ENCODE assay signal across 11 mouse cellular contexts in the genomic region with DNA sequence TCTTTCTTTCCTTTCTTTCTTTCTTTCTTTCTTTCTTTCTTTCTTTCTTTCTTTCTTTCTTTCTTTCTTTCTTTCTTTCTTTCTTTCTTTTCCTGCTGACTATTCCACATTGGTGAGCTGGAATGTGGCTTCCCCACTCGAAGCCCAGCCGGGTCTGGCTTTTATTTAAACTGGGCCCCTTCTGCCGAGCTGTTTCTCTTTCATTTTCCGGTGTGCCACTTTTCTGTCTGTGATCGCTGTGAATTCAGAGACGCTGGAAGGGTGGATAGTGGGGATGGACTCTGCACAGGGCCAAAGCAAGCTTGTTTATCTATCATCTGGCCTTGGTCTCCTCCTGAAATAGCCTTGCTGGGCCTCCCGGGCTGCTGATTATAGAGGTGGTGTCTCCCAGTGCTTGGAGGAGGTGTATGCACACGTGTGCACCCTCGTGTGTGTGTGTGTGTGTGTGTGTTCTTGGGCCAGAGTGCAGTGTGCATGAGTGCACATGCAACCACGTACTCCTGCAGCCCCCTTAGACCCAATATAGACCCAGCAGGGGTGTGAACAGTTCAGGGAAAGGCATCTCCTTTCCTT. TPM values are rescaled to one million over a fixed set of nuclear protein-coding genes. Genes with fewer than 3 reads are reported as not detected.
DNase-seq lines count a peak whose midpoint lies in the region; ATAC-seq lines count a peak whose summit lies in the region.
"Had no signal": no experiment of that assay in that cellular context is flagged by ENCODE, and none has a peak within 500 bp of the region (broad histone marks: within the 10 kb centered on the region; RNA-seq: fewer than 3 reads in every experiment).

No protein-coding gene starts in this region.

- no peak for DNase-seq in kidney, postnatal 10 days
- peak; percentile 75 for DNase-seq in adrenal gland, postnatal 14 days
- peak; percentile 24 for DNase-seq in embryonic facial prominence, embryonic 14.5 days (ENCODE audit: low spot score)
- DNase-seq in spleen, postnatal 36 days (ENCODE audit: low spot score in 2 of 2), result no peak
- no peak for DNase-seq in urinary bladder, postnatal 36 days (ENCODE audit: low spot score in 2 of 2)
- DNase-seq in layer of hippocampus, postnatal 36 days, result no peak
- DNase-seq: cerebellum, adult 18-20 months; right cerebral cortex, adult 18-20 months had no signal

- peak overlapping the region; percentile 28 for H3K4me3 ChIP-seq in kidney, embryonic 16.5 days (ENCODE audit: low read length)
- peak overlapping the region; percentile 45 for H3K4me3 ChIP-seq in embryonic facial prominence, embryonic 14.5 days (ENCODE audit: low read depth, low read length)
- H3K4me3 ChIP-seq in liver, embryonic 15.5 days (replicated peaks), result no peak overlapping the region

- H3K27ac ChIP-seq in kidney, embryonic 16.5 days (ENCODE audit: low read length), result no peak overlapping the region
- H3K27ac ChIP-seq in embryonic facial prominence, embryonic 14.5 days (replicated peaks; ENCODE audit: low read depth, low read length), result peak overlapping the region; percentile 87
- 0 out of 2 replicates have a peak overlapping the region, but pooled peaks have one; percentile 1 for H3K27ac ChIP-seq in liver, embryonic 15.5 days (replicated peaks)
- H3K27ac ChIP-seq: forebrain, embryonic 15.5 days had no signal

- H3K9ac ChIP-seq in kidney, embryonic 16.5 days (replicated peaks; ENCODE audit: low read length), result peak overlapping the region; percentile 50
- H3K9ac ChIP-seq in embryonic facial prominence, embryonic 14.5 days (ENCODE audit: low read depth, low read length), result peak overlapping the region; percentile 60
- H3K9ac ChIP-seq in liver, embryonic 15.5 days, result no peak overlapping the region

- no peaks in the 10 kb centered on the region for H3K36me3 ChIP-seq in kidney, embryonic 16.5 days (ENCODE audit: insufficient read depth, low read length)
- H3K36me3 ChIP-seq in embryonic facial prominence, embryonic 14.5 days (ENCODE audit: control insufficient read depth, insufficient read depth, low read length), result no peaks in the 10 kb centered on the region
- no peaks in the 10 kb centered on the region for H3K36me3 ChIP-seq in liver, embryonic 15.5 days (replicated peaks)
- H3K36me3 ChIP-seq: forebrain, embryonic 15.5 days had no signal

- peak overlapping the region; percentile 55 for H3K4me2 ChIP-seq in kidney, embryonic 16.5 days (replicated peaks; ENCODE audit: low read depth, low read length)
- peak overlapping the region; percentile 71 for H3K4me2 ChIP-seq in embryonic facial prominence, embryonic 14.5 days (ENCODE audit: low read depth, low read length)
- peak overlapping the region; percentile 18 for H3K4me2 ChIP-seq in liver, embryonic 15.5 days

- no peaks in the 10 kb centered on the region for H3K27me3 ChIP-seq in kidney, embryonic 16.5 days (ENCODE audit: insufficient read depth, low read length)
- no peaks in the 10 kb centered on the region for H3K27me3 ChIP-seq in embryonic facial prominence, embryonic 14.5 days (replicated peaks; ENCODE audit: control insufficient read depth, insufficient read depth, low read length)
- no peaks in the 10 kb centered on the region for H3K27me3 ChIP-seq in liver, embryonic 15.5 days
- H3K27me3 ChIP-seq: forebrain, embryonic 15.5 days had no signal

- H3K9me3 ChIP-seq in kidney, embryonic 16.5 days (ENCODE audit: low read length), result no peaks in the 10 kb centered on the region
- H3K9me3 ChIP-seq in embryonic facial prominence, embryonic 14.5 days (ENCODE audit: control insufficient read depth, low read length), result no peaks in the 10 kb centered on the region
- H3K9me3 ChIP-seq in liver, embryonic 15.5 days (replicated peaks), result no peaks in the 10 kb centered on the region
- H3K9me3 ChIP-seq: forebrain, embryonic 15.5 days had no signal

- H3K4me1 ChIP-seq in kidney, embryonic 16.5 days (ENCODE audit: insufficient read depth, low read length), result peaks cover 45% of the 10 kb centered on the region
- H3K4me1 ChIP-seq in embryonic facial prominence, embryonic 14.5 days (ENCODE audit: control insufficient read depth, insufficient read depth, low read length), result peaks cover 44% of the 10 kb centered on the region
- H3K4me1 ChIP-seq in liver, embryonic 15.5 days (replicated peaks), result peaks cover 38% of the 10 kb centered on the region

- ATAC-seq in kidney, embryonic 16.5 days (ENCODE audit: low FRiP score, low TSS enrichment), result no peak
- ATAC-seq in embryonic facial prominence, embryonic 14.5 days (ENCODE audit: low read depth), result no peak
- peak; percentile 60 for ATAC-seq in liver, embryonic 15.5 days (ENCODE audit: insufficient read depth)
- ATAC-seq: forebrain, embryonic 15.5 days had no signal

- 46% methylated on average over 10 of the region's 10 CpGs for WGBS in kidney, embryonic 16.5 days
- WGBS in embryonic facial prominence, embryonic 14.5 days, result 17% methylated on average over 10 of the region's 10 CpGs
- 42% methylated on average over 10 of the region's 10 CpGs for WGBS in liver, embryonic 15.5 days (ENCODE audit: insufficient replicate concordance)

RNA-seq across cellular contexts. Expression of a gene that starts 33.5 kb away (rescaled TPM):
- 123 and 131 TPM in 2 replicates for polyA plus RNA-seq in kidney, embryonic 16.5 days (2015; fragmentation: Nextera tagmentation; extraction: Ambion mirVana)
- 115 and 133 TPM in 2 replicates for total RNA-seq in adrenal gland, postnatal 14 days (2021)
- 115 and 138 TPM in 2 replicates for polyA plus RNA-seq in embryonic facial prominence, embryonic 14.5 days (2014; fragmentation: Nextera tagmentation; extraction: Ambion mirVana)
- polyA plus RNA-seq in liver, embryonic 15.5 days (2015; fragmentation: Nextera tagmentation; extraction: Ambion mirVana), result 41.0 and 41.9 TPM in 2 replicates
- 100 to 1,000 TPM; 106 to 110 TPM for total RNA-seq in layer of hippocampus, postnatal 36 days (2021)

Comparison
In these comparisons a context has a peak if more than half of its experiments do, and no peak if none do; other contexts are left out.
1. H3K4me2 ChIP-seq: peak in every context shown above with its lines; median percentile 71 in embryonic facial prominence, embryonic 14.5 days; 55 in kidney, embryonic 16.5 days; 18 in liver, embryonic 15.5 days.
2. DNase-seq: peak in adrenal gland, postnatal 14 days (single experiment) and embryonic facial prominence, embryonic 14.5 days (single experiment); none in kidney, postnatal 10 days (single experiment), spleen, postnatal 36 days (0 of 2), urinary bladder, postnatal 36 days (0 of 2) and layer of hippocampus, postnatal 36 days (0 of 2).